Mouse (Mus musculus) brain, embryonic 18.5 days (tissue): ENCODE measurements around the gene Tada3.
"Not testable (repeated sequence)": the region's sequence is repeated elsewhere in the genome, so short reads cannot be mapped to it uniquely, and the experiment has no call there.

Experiments
- DNase-seq: peaks from one replicate; pipeline ENCODE4 v3.0.0-alpha.2; 2012; ENCODE audit warnings: low read depth, low spot score

Tada3 gene

GRCm38 (mm10) chr6:113343177-113344092 lies 34.2 kb downstream of the Tada3 start, which contains the start of gene Camk1:
Gene Camk1 (minus strand): TSS chr6:113343984.
- no peak for DNase-seq

- no peak for DNase-seq
Observed at GRCm38 (mm10) chr6:113342297-113342696, 35.4 kb downstream of the Tada3 start.

GRCm38 (mm10) chr6:113341574-113341973 lies 36.1 kb downstream of the Tada3 start:
- DNase-seq, result no peak

- DNase-seq, result no peak
Observed at GRCm38 (mm10) chr6:113336852-113337620, 40.6 kb downstream of the Tada3 start.

GRCm38 (mm10) chr6:113334216-113334615 lies 43.5 kb downstream of the Tada3 start:
- no peak for DNase-seq

GRCm38 (mm10) chr6:113333137-113333950 lies 44.3 kb downstream of the Tada3 start:
- peak; percentile 37 for DNase-seq

- not testable (repeated sequence) for DNase-seq
Observed at GRCm38 (mm10) chr6:113332734-113333133, 44.9 kb downstream of the Tada3 start.

GRCm38 (mm10) chr6:113331721-113332120 lies 46.0 kb downstream of the Tada3 start:
- DNase-seq, result no peak

- no peak for DNase-seq
Observed at GRCm38 (mm10) chr6:113330547-113330946, 47.1 kb downstream of the Tada3 start.

- DNase-seq, result no peak
Observed at GRCm38 (mm10) chr6:113329396-113329795, 48.3 kb downstream of the Tada3 start.

GRCm38 (mm10) chr6:113326533-113327315 lies 51.0 kb downstream of the Tada3 start, which contains the start of gene Ogg1:
Gene Ogg1 (plus strand): TSS chr6:113326972.
- DNase-seq, result peak; percentile 98
